Mouse (Mus musculus): ENCODE results near the gene Coq8a. TPM values are rescaled to one million over a fixed set of nuclear protein-coding genes. Genes with fewer than 3 reads are reported as not detected.

The Coq8a gene
- polyA plus RNA-seq (2012; ENCODE audit: low replicate concordance): 2.5 and 6.6 TPM in 2 replicates

GRCm38 (mm10) chr1:180198959-180199714 is at the start of gene Coq8a:
Gene Coq8a, minus strand, starts transcription at chr1:180199602.

Other genes with a start within 250 kb of the Coq8a start
- 36.1 and 39.4 TPM in 2 replicates for gene Cdc42bpa, start 239.1 kb downstream of the Coq8a start, polyA plus RNA-seq (2012; ENCODE audit: low replicate concordance)
- 83.1 and 87.3 TPM in 2 replicates for gene Psen2, start 63.8 kb upstream of the Coq8a start, polyA plus RNA-seq (2012; ENCODE audit: low replicate concordance)
- gene Itpkb, start 130.9 kb upstream of the Coq8a start, polyA plus RNA-seq (2012; ENCODE audit: low replicate concordance): 15.4 and 17.3 TPM in 2 replicates